Mouse (Mus musculus) midbrain, embryonic 14.5 days (tissue): ENCODE measurements at regions not wholly inside any gene's neighbourhood (a gene's known extent, or its start where the extent isn't known, plus 50 kb on each side); places are given as distances from the start of the nearest gene placed in this dataset.
A peak's percentile ranks its signal among the peaks of the same experiment; 100 is the strongest.

Source experiments
- ATAC-seq: fragments of 200-750 bp; cut with Nextera tagmentation; 2 replicates; pipeline ENCODE4 v1.8.0; 2017; ENCODE audit warnings: moderate number of reproducible peaks, moderate library complexity; ENCODE audit not compliant: low FRiP score, low TSS enrichment
- DNase-seq: peaks from one replicate; pipeline ENCODE4 v3.0.0-alpha.2; 2015
- H3K27ac ChIP-seq: fragments of 300-500 bp; sonication (generic); replicated peaks from 2 replicates; pipeline ENCODE4 v1.5.1; 2014; ENCODE audit warnings: mild to moderate bottlenecking, low read depth, low read length, moderate library complexity
- H3K27me3 ChIP-seq: fragments of 300-500 bp; sonication (generic); 2 replicates; pipeline ENCODE4 v1.6.1; 2014; ENCODE audit warnings: low read length, control low read depth, mixed read lengths; ENCODE audit not compliant: control insufficient read depth, insufficient read depth
- H3K36me3 ChIP-seq: fragments of 300-500 bp; sonication (generic); 2 replicates; pipeline ENCODE4 v1.6.1; 2014; ENCODE audit warnings: low read length, control low read depth; ENCODE audit not compliant: control insufficient read depth, insufficient read depth
- H3K4me1 ChIP-seq: fragments of 300-500 bp; sonication (generic); 2 replicates; pipeline ENCODE4 v1.6.1; 2014; ENCODE audit warnings: mild to moderate bottlenecking, antibody characterized with exemption, low read length, control low read depth; ENCODE audit not compliant: control insufficient read depth, insufficient read depth
- H3K4me2 ChIP-seq: fragments of 300-500 bp; sonication (generic); 2 replicates; pipeline ENCODE4 v1.6.1; 2014; ENCODE audit warnings: mild to moderate bottlenecking, low read length, moderate library complexity
- H3K4me3 ChIP-seq: fragments of 300-500 bp; sonication (generic); replicated peaks from 2 replicates; pipeline ENCODE4 v1.5.1; 2014; ENCODE audit warnings: low read depth, low read length
- H3K9ac ChIP-seq: fragments of 300-500 bp; sonication (generic); replicated peaks from 2 replicates; pipeline ENCODE4 v1.6.1; 2014; ENCODE audit warnings: mild to moderate bottlenecking, low read length, moderate library complexity
- H3K9me3 ChIP-seq: fragments of 300-500 bp; sonication (generic); 2 replicates; pipeline ENCODE4 v1.6.1; 2016; ENCODE audit warnings: low read length, control low read depth, mixed read lengths; ENCODE audit not compliant: control insufficient read depth
- WGBS: fragments of 180-500 bp; shearing (Covaris S2); extraction: QIAGEN DNeasy Blood & Tissue Kit; methylation state at CpG from one replicate; pipeline ENCODE4 v1.1.7; 2014; 5-methylcytosine and 5-hydroxymethylcytosine counted together

DNA sequence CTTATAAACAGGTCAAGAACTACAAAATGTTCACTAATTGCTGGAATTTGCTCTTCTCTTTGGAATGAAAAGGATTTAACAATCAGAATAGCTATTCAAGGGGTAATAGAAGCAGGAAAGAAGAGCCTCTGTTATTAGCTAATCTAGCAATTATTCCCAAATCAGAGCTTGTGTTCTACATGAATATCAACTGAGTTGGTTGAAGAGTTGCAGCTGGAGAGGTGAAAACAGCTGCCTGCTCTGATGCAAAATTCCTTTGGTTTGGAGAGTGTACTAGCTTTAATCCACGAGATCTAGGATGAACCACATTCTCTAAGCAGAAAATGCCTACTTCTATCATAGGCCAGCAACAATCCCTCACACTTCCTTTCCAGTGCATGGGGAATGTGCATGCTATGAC, 674.8 kb downstream of the Gsdmc2 start:
- no peak overlapping the region for H3K27ac ChIP-seq
- no peaks in the 10 kb centered on the region for H3K27me3 ChIP-seq
- H3K36me3 ChIP-seq: no peaks in the 10 kb centered on the region
- DNase-seq (no peak), ATAC-seq (no peak)
- no peaks in the 10 kb centered on the region for H3K9me3 ChIP-seq
- H3K4me1 ChIP-seq: no peaks in the 10 kb centered on the region
- no peak overlapping the region for H3K4me3 ChIP-seq
- WGBS: 48% methylated on average over 1 of the region's 1 CpGs
- H3K4me2 ChIP-seq: no peak overlapping the region
- H3K9ac ChIP-seq: no peak overlapping the region

DNA sequence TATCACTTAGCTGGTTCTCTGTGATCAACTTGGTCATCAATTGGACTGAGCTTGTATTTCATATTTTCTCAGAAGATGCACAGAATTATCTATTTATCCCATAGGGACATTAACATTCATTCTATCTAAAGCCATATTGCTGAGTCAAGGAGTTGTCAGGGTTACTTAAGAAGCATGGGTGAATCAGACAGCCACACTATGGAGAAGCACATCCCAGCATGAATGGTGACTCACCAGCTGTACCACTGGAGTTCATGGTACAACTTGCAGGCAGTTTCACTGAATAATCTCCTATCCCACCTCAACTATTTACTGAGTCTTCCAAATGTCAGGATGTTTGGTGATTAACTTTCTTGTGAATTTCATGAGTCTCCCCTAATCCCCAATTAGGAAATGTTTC, 678.6 kb downstream of the Gsdmc2 start:
- no peak overlapping the region for H3K27ac ChIP-seq
- H3K9ac ChIP-seq: no peak overlapping the region
- H3K4me3 ChIP-seq: no peak overlapping the region
- ATAC-seq: no peak
- DNase-seq: no peak
- H3K36me3 ChIP-seq: no peaks in the 10 kb centered on the region
- no peaks in the 10 kb centered on the region for H3K4me1 ChIP-seq
- no peaks in the 10 kb centered on the region for H3K9me3 ChIP-seq
- no peaks in the 10 kb centered on the region for H3K27me3 ChIP-seq
- no peak overlapping the region for H3K4me2 ChIP-seq

DNA sequence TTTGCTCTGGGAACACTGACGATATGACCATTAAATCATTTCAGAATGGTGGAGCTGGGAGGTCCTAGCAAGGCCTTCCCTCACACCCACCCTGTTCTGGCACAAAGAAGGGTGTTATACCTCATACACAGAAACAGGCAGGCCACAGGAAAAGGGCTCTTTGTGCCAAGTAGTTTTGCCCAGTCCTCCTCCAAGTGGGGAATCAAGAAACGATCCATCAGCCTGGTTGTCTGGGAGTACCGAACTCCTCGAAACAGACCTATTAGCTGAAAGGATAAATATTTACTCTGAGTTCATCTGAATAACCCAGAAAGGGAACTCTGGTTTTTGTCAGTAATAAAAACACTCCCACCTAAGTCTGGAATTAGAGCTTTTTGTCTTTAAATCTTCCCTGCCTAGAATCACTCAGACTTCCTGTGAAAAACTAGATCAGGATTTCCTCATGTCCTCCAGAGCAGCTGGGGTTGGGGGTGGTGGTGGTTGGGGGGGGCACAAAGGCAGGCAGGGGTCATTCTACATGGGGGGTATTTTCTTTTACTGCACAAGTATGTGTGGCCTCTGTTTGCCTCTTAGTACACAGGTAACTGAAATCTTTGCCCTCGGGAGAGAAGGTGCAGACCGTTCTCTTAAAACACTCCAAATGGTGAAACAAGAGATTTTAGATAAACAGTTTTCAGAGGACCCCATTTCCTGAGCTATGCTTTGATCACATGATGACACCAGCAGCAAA, 681.3 kb downstream of the Gsdmc2 start:
- no peaks in the 10 kb centered on the region for H3K36me3 ChIP-seq
- no peaks in the 10 kb centered on the region for H3K9me3 ChIP-seq
- H3K4me1 ChIP-seq: no peaks in the 10 kb centered on the region
- no peak overlapping the region for H3K4me2 ChIP-seq
- H3K4me3 ChIP-seq: no peak overlapping the region
- WGBS: 82% methylated on average over 6 of the region's 6 CpGs
- no peak overlapping the region for H3K27ac ChIP-seq
- ATAC-seq (no peak), DNase-seq (no peak)
- no peak overlapping the region for H3K9ac ChIP-seq
- no peaks in the 10 kb centered on the region for H3K27me3 ChIP-seq

DNA sequence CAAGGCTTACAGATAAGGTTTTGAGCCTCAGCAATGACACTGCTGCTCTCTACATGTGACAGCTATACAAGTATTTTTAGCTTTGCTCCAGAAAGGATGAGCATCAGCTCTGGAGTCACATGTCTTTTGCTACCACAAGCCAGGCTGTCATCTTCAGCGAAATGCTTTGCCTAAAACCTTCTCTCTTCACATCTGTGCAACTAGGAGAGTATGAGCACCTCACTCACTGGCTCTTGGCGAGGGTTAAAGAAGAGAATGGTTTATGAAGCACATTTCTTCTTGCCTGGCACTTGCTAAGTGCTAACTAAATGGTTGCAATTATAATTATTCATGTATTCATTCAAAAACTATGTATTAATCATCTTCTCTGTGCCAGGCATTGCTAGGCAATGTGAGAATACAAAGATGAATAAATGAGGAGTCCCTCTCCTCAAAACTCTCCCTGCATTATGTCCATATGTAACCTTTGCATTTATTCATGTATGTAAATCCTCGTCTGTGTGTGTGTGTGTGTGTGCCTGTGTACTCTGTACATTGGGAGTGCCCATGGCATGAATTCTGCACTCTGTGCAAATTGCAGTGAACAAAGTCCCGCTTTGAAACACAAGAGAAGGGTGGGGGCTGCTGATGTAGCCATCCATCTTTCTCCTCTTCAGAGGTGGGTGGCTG, 682.0 kb downstream of the Gsdmc2 start:
- Histone ChIP-seq H3K4me1 (no peaks in the 10 kb centered on the region), H3K4me2 (no peak overlapping the region), H3K27me3 (no peaks in the 10 kb centered on the region), H3K27ac (no peak overlapping the region), H3K9ac (no peak overlapping the region), H3K4me3 (no peak overlapping the region), H3K9me3 (no peaks in the 10 kb centered on the region), H3K36me3 (no peaks in the 10 kb centered on the region)
- DNase-seq (no peak), ATAC-seq (no peak)
- WGBS: 63% methylated on average over 4 of the region's 4 CpGs

DNA sequence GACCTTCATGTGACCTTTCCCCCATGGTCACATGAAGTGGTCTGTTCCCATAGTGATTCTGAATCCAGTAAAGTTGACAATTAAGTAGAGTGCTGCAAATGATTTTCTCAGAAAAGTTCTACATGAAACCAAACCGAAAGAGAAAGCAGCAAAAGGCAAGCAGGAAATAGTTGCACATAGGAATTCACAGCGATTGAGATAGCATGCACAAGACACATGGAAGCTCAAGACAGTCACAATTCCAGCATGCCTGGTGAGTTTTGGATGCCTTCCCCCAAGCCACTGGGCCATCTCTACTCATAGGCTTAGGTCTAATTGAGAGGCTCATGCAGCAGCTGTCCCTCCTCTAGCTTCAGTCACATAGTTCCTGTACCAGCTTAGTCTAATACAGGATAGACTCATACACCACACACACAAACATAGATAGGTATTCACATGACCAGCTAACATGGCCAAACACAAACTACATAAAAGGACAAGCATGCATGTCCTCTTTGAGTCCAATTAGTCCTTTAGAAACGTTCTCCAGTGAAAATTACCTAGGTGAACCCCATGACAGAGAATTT, 721.8 kb downstream of the Gsdmc2 start:
- Histone ChIP-seq H3K4me2 (no peak overlapping the region), H3K9ac (no peak overlapping the region), H3K36me3 (no peaks in the 10 kb centered on the region), H3K27ac (no peak overlapping the region), H3K27me3 (no peaks in the 10 kb centered on the region), H3K4me3 (no peak overlapping the region), H3K4me1 (no peaks in the 10 kb centered on the region), H3K9me3 (no peaks in the 10 kb centered on the region)
- WGBS: 81% methylated on average over 3 of the region's 3 CpGs
- ATAC-seq (no peak), DNase-seq (no peak)

DNA sequence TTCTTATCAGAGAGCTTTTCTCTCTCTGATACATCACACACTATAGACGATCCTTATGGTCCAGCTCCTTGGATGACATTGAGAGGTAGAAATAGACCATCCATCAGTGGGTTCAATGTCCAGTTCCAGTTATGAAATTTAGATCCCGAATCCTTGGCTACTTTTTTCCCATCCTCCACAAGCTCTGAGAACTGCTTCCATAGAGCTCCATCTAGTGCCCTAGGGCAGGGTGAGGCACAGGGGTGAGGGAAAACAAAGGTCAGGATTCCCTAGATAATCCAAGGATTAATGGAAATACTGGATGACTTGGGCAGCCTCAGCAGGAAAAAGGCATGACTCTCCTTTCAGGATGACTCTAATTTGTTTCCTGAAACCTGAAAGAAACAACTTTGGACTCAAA, 732.1 kb downstream of the Gsdmc2 start:
- WGBS: 72% methylated on average over 2 of the region's 2 CpGs
- Histone ChIP-seq H3K4me2 (no peak overlapping the region), H3K9ac (no peak overlapping the region), H3K4me3 (no peak overlapping the region), H3K27me3 (no peaks in the 10 kb centered on the region), H3K9me3 (no peaks in the 10 kb centered on the region), H3K27ac (no peak overlapping the region), H3K36me3 (no peaks in the 10 kb centered on the region), H3K4me1 (no peaks in the 10 kb centered on the region)
- DNase-seq (no peak), ATAC-seq (no peak)

DNA sequence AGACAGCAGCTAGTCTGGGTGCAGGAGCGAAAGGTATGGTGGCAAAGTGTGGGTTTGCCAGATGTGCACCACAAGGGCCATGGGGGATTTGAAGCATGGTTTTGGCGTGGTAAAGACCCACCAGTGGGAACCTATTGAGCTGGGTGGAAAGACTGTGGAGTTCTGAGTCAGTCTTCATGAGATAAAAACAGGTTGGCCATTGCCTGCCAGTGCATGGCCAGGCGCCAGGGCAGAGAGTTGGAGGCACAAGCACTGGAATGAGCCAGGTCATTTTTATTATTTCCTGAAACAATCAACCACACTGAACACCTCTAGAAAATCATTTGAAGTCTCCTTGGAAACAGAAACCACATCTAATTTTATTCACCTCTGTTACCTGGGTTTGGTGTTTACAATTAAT, 744.9 kb downstream of the Gsdmc2 start:
- Histone ChIP-seq H3K9ac (no peak overlapping the region), H3K27ac (no peak overlapping the region), H3K36me3 (no peaks in the 10 kb centered on the region), H3K4me1 (no peaks in the 10 kb centered on the region), H3K9me3 (no peaks in the 10 kb centered on the region), H3K4me2 (no peak overlapping the region), H3K27me3 (no peaks in the 10 kb centered on the region), H3K4me3 (no peak overlapping the region)
- WGBS: 92% methylated on average over 3 of the region's 3 CpGs
- ATAC-seq: no peak
- no peak for DNase-seq

DNA sequence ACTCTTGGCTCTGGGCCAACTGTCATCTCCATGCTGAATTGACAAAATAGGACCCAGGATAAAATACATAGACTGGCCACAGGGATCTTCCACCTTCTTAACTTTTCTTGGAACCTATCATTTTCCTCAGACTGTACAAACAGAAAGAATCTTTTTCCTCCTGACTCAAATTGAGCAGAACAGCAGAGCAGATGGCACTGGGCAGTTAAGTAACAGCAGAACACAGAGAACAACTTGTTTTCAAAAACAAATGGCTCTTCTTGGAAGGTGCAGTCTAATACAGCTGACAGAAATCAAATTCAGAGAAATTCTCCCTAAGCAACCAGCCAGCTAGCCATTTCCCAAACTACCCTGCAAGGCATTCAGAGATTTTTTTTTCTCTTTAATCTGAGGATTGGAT, 763.0 kb downstream of the Gsdmc2 start:
- Histone ChIP-seq H3K4me2 (no peak overlapping the region), H3K9me3 (no peaks in the 10 kb centered on the region), H3K27me3 (no peaks in the 10 kb centered on the region), H3K4me3 (no peak overlapping the region), H3K9ac (no peak overlapping the region), H3K27ac (no peak overlapping the region), H3K4me1 (no peaks in the 10 kb centered on the region), H3K36me3 (no peaks in the 10 kb centered on the region)
- DNase-seq: no peak
- no peak for ATAC-seq

DNA sequence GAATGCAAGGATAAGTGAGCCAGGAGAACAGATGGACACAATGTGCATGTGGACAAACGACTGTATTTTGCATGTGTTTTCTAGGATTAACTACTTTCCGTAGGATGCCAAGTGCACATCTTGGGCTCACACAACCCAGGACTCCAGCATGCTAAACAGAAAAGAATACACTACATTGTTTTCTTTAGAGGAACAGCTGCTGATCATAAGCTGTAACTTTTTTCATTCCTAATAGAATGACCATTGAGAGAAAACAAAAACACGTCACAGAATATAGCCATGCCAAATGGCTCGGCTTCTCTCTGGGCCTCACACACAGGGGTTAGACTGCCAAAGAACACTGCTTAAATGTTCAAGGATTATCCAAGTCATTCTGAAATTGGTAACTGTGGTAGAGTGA, 765.2 kb downstream of the Gsdmc2 start:
- no peaks in the 10 kb centered on the region for H3K27me3 ChIP-seq
- DNase-seq: peak; percentile 43
- ATAC-seq: peak; percentile 64
- WGBS: 28% methylated on average over 4 of the region's 4 CpGs
- H3K4me1 ChIP-seq: no peaks in the 10 kb centered on the region
- H3K4me2 ChIP-seq: no peak overlapping the region
- no peak overlapping the region for H3K27ac ChIP-seq
- H3K36me3 ChIP-seq: no peaks in the 10 kb centered on the region
- H3K9ac ChIP-seq: no peak overlapping the region
- H3K4me3 ChIP-seq: no peak overlapping the region
- no peaks in the 10 kb centered on the region for H3K9me3 ChIP-seq
